Mouse (Mus musculus) hindbrain, embryonic 13.5 days (tissue): ENCODE data around the gene Ppp4r3b. TPM values are rescaled to one million over a fixed set of nuclear protein-coding genes. Genes with fewer than 3 reads are reported as not detected.

Experiments
- ATAC-seq: fragments of 200-750 bp; cut with Nextera tagmentation; 2 replicates; pipeline ENCODE4 v1.8.0; 2017; ENCODE audit warnings: moderate TSS enrichment; ENCODE audit not compliant: low FRiP score
- H3K27ac ChIP-seq: fragments of 300-500 bp; sonication (generic); 2 replicates; pipeline ENCODE4 v1.5.1; 2015; ENCODE audit warnings: inconsistent platforms, mild to moderate bottlenecking, moderate library complexity
- H3K27me3 ChIP-seq: fragments of 300-500 bp; sonication (generic); 2 replicates; pipeline ENCODE4 v1.6.1; 2015; ENCODE audit warnings: mild to moderate bottlenecking, inconsistent platforms
- H3K36me3 ChIP-seq: fragments of 300-500 bp; sonication (generic); 2 replicates; pipeline ENCODE4 v1.6.1; 2015; ENCODE audit warnings: mild to moderate bottlenecking, inconsistent platforms
- H3K4me1 ChIP-seq: fragments of 300-500 bp; sonication (generic); replicated peaks from 2 replicates; pipeline ENCODE4 v1.6.1; 2015; ENCODE audit warnings: inconsistent platforms
- H3K4me2 ChIP-seq: fragments of 300-500 bp; sonication (generic); 2 replicates; pipeline ENCODE4 v1.6.1; 2015; ENCODE audit warnings: inconsistent platforms, mild to moderate bottlenecking, moderate library complexity
- H3K4me3 ChIP-seq: fragments of 300-500 bp; sonication (generic); 2 replicates; pipeline ENCODE4 v1.5.1; 2015; ENCODE audit warnings: mild to moderate bottlenecking, inconsistent platforms
- H3K9ac ChIP-seq: fragments of 300-500 bp; sonication (generic); 2 replicates; pipeline ENCODE4 v1.6.1; 2015; ENCODE audit warnings: mild to moderate bottlenecking, inconsistent platforms
- H3K9me3 ChIP-seq: fragments of 300-500 bp; sonication (generic); 2 replicates; pipeline ENCODE4 v1.6.1; 2016; ENCODE audit warnings: inconsistent platforms
- WGBS: fragments of 180-500 bp; shearing (Covaris S2); methylation state at CpG from one replicate; pipeline ENCODE4 v1.1.7; 2015; 5-methylcytosine and 5-hydroxymethylcytosine counted together
- polyA plus RNA-seq: library from polyadenylated mRNA; unstranded; fragments of >200 nt; fragmentation: Nextera tagmentation; extraction: Ambion mirVana; gene quantifications from 2 replicates; pipeline ENCODE4 v1.2.1, GENCODE M21; 2015

Gene Ppp4r3b
- 85.8 and 93.9 TPM in 2 replicates for polyA plus RNA-seq

DNA sequence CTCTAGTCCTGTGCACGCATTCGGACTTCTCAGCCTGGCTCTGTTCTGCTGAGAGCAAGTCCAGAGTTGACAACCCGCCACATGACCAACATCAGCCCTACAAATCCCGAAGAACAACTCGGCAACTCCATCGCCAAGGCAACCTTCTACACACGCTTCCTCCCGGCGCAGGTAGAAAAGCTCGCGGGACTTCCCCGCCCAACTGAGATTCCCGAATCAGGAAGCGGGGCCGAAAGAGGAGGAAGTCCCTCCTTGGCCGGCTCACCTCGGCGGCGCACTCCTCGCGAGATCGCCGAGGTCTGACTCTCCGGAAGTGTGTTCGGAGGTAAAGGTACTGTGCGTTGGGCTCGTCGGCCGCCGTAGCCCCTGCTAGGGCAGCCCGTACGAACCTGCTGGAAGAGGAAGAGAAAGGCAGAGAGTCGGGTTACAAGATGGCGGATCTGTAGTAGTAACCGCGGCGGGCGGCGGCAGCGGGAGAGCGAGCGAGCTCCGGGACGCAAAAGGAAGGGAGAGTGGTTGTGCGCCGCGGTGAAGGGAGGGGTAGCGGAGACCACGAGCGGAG is at the start of gene Ppp4r3b:
Gene Ppp4r3b, plus strand, starts transcription at position 328 of the 562 bp plus-strand sequence.
- peak; percentile 99 for ATAC-seq
- Histone ChIP-seq H3K9me3 (no peaks in the 10 kb centered on the region), H3K27ac (peak within 1 kb of the TSS; percentile 98), H3K9ac (peak within 1 kb of the TSS; percentile 99), H3K36me3 (no peaks in the 10 kb centered on the region), H3K4me1 (peaks cover 21% of the 10 kb centered on the region), H3K27me3 (no peaks in the 10 kb centered on the region), H3K4me3 (peak within 1 kb of the TSS; percentile 95), H3K4me2 (peak within 1 kb of the TSS; percentile 85)
- WGBS: under 1% methylated on average over 50 of the region's 50 CpGs

DNA sequence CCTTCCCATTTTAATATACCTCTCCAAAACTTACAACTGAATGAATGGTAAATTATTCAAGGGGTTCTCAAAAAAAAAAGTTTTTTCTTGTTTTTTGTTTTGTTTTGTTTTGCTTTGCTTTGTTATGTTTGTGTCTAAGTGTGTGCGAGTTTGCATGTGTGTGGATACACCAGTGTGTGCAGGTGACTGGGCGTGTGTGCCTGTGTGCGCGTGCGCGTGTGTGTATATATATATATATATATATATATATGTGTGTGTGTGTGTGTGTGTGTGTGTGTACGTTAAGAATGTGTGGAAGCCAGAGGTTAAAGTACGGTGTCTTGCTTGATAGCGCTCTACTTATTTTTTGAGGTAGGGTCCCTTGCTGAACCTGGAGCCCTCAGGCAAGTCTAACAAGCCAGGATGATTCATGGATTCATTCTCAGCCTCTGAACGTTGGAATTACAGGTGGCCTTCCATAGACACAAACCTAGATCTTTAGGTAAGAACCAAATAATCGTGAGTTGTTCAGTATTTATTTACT is 42.8 kb upstream of the Ppp4r3b start:
- Histone ChIP-seq H3K27ac (no peak overlapping the region), H3K4me2 (peak overlapping the region; percentile 78), H3K9ac (peak overlapping the region; percentile 84), H3K9me3 (no peaks in the 10 kb centered on the region), H3K4me1 (peaks cover 8% of the 10 kb centered on the region), H3K27me3 (no peaks in the 10 kb centered on the region), H3K4me3 (peak overlapping the region; percentile 77), H3K36me3 (peaks cover 12% of the 10 kb centered on the region)
- WGBS: 62% methylated on average over 11 of the region's 11 CpGs
- peak; percentile 83 for ATAC-seq

DNA sequence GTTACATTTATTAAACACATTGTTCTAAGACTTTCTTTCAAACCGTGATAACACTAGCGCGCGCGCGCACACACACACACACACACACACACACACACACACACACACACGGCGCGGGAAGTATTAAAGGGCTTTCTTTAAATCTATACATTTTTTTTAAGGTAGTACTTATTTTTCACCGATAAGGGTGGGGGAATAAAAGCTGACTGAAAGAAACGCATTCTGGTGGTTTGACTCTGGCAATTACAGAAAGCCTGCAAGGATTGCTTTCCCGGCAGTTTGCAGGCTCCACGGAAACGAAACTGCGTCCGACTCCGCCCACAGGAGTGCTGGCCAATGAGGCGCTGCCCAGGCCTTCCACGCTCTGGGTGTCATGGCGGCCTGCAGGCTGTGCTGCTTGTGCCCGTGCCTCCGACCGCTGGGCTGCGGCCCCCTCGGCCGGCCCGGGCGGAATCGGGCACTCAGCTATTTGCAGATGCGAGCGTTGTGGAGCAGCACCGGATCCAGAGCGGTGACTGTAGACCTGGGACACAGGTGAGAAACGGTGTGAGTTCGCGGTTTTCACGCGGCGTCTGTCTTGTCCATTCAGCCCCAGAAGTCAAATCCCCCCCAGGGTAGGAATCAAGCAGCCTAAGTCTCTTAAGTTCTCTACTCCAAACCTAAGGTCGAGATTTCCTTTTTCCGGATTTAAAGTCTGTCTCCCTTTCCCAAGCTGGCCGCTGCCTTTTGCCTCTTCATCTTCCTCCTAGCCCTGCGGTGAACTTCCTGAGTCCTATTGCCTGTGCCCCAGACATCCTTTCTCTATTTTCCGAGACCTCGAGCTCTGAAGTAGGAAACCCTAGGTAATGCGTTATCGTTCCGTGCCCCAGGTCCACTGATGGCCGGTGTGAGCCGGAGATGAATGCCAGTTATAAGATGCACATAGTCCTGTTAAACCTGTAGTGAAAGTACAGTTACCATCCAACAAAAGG is 42.0 kb upstream of the Ppp4r3b start, which contains the start of gene Pnpt1:
Gene Pnpt1, plus strand, starts transcription at position 360 of the 971 bp plus-strand sequence.
- peak within 1 kb of the TSS; percentile 77 for H3K4me3 ChIP-seq
- peak within 1 kb of the TSS; percentile 78 for H3K4me2 ChIP-seq
- H3K27me3 ChIP-seq: no peaks in the 10 kb centered on the region
- H3K9me3 ChIP-seq: no peaks in the 10 kb centered on the region
- 8% methylated on average over 50 of the region's 50 CpGs for WGBS
- peak; percentile 100 for ATAC-seq
- peaks cover 8% of the 10 kb centered on the region for H3K4me1 ChIP-seq
- H3K36me3 ChIP-seq: peaks cover 13% of the 10 kb centered on the region
- peak within 1 kb of the TSS; percentile 84 for H3K9ac ChIP-seq
- H3K27ac ChIP-seq: peak within 1 kb of the TSS; percentile 76

DNA sequence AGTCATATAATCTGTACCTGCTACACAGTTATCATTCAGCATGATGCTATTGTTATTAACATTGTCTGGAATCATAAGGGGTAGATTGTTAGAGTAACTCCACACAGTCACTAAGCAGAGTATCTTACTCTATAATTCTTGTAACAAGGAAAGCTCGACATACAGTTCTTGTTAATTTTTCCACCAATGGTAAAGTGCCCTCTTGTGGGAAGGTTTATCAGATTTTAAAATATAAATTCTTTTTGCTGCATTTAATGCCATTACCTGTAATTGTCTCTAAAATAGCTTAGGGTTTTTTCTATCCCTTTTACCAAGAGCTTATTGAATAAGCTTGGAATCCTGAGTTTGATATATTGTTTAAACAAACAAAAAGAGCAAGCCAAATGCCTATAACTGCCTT is 32.0 kb upstream of the Ppp4r3b start:
- WGBS: 74% methylated on average over 1 of the region's 1 CpGs
- no peak for ATAC-seq
- H3K36me3 ChIP-seq: peaks cover 29% of the 10 kb centered on the region

DNA sequence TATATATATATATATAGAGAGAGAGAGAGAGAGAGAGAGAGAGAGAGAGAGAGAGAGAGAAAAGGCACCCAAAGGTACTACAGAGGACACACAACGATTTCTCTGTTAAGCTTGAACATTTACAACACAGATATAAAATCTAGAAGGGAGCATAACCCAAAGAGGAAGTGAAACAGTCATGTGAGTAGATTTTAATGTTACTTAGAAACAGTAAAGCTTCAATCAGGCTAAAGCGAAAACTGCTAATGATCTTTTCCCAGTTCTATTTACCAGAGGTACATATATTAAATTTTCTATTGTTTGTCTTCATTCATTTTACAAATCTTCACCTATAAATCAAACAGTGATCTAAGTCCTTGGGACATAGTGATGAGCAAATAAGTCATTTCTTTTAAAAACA is 23.8 kb upstream of the Ppp4r3b start:
- no peak for ATAC-seq
- Histone ChIP-seq H3K4me1 (no peaks in the 10 kb centered on the region), H3K4me3 (no peak overlapping the region), H3K27me3 (no peaks in the 10 kb centered on the region), H3K9me3 (no peaks in the 10 kb centered on the region), H3K9ac (no peak overlapping the region), H3K36me3 (peaks cover 43% of the 10 kb centered on the region), H3K27ac (no peak overlapping the region), H3K4me2 (no peak overlapping the region)
- WGBS: 95% methylated on average over 2 of the region's 2 CpGs

More for the DNA sequence above, 32.0 kb upstream of the Ppp4r3b start:
- H3K27me3 ChIP-seq: no peaks in the 10 kb centered on the region
- no peak overlapping the region for H3K4me3 ChIP-seq
- H3K4me1 ChIP-seq: no peaks in the 10 kb centered on the region
- no peak overlapping the region for H3K9ac ChIP-seq
- H3K4me2 ChIP-seq: no peak overlapping the region
- H3K9me3 ChIP-seq: no peaks in the 10 kb centered on the region
- no peak overlapping the region for H3K27ac ChIP-seq

DNA sequence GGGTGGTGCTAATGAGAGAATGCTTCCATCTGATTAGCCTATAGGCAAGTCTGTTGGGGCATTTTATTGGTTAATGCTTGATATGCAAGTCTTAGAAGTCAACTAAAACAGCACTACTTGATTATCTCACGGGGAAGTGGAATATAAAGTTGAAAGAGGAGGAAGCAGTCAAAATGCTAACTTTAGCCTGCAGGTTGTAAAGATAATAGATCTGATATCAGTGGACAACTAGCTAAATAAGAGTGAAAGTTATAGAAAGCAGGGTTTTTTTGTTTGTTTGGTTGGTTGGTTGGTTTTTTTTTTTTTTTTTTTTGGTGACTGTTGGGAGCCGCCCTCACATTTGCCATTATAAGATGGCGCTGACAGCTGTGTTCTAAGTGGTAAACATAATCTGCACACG is 9.1 kb upstream of the Ppp4r3b start:
- no peak for ATAC-seq
- Histone ChIP-seq H3K9ac (no peak overlapping the region), H3K27me3 (no peaks in the 10 kb centered on the region), H3K36me3 (peaks cover 25% of the 10 kb centered on the region), H3K27ac (no peak overlapping the region), H3K4me1 (no peaks in the 10 kb centered on the region), H3K4me3 (no peak overlapping the region), H3K4me2 (no peak overlapping the region), H3K9me3 (no peaks in the 10 kb centered on the region)
- 99% methylated on average over 4 of the region's 4 CpGs for WGBS

DNA sequence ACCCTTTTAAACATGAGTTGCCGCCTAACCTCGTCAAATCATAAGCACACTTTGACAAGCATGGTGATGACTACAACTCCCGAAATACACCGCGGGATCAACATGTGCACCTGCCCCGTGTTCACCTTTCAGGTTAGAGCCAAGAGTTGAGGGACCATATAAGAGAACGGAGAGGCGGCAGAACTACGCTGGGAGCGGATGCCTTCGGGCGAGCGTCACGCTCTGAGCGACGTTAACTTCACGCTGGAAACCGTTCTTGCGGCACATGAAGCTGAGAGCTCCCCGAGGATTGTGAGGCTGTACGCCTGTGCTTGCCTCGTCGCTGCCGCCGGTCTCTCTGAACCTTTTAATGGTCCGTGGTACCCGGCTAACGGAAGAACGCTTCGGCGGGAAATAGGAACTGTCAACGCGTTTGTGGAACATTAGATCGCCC is 715 bp upstream of the Ppp4r3b start:
- Histone ChIP-seq H3K27me3 (no peaks in the 10 kb centered on the region), H3K9me3 (no peaks in the 10 kb centered on the region), H3K4me1 (peaks cover 21% of the 10 kb centered on the region), H3K4me3 (peak overlapping the region; percentile 95), H3K36me3 (no peaks in the 10 kb centered on the region), H3K4me2 (peak overlapping the region; percentile 84), H3K27ac (peak overlapping the region; percentile 98), H3K9ac (peak overlapping the region; percentile 99)
- ATAC-seq: peak; percentile 33
- WGBS: under 1% methylated on average over 34 of the region's 34 CpGs

DNA sequence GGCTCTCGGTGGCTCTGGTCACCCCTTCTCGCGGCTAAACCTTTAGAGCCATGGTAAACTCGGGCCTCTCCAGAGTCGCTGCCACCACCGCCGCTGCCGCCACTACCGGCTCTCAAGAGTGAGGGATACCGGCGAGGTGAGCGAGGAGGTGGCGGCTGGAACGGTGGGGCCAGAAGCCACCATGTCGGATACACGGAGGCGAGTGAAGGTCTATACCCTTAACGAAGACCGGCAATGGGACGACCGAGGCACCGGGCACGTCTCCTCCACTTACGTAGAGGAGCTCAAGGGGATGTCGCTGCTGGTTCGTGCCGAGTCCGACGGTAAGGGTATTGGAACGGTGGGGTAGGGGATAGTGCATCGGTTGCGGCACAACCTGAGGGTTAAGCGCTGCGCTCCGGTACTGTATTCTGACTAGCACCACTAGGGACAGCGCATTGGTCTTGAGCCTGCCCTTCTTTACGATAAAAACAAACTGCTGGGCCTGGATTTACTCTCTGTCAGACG is 488 bp downstream of the Ppp4r3b start:
- H3K27me3 ChIP-seq: no peaks in the 10 kb centered on the region
- peak overlapping the region; percentile 85 for H3K4me2 ChIP-seq
- WGBS: under 1% methylated on average over 38 of the region's 38 CpGs
- no peaks in the 10 kb centered on the region for H3K36me3 ChIP-seq
- peak overlapping the region; percentile 95 for H3K4me3 ChIP-seq
- ATAC-seq: peak; percentile 70
- H3K4me1 ChIP-seq: peaks cover 21% of the 10 kb centered on the region
- H3K9me3 ChIP-seq: no peaks in the 10 kb centered on the region
- H3K27ac ChIP-seq: peak overlapping the region; percentile 98
- H3K9ac ChIP-seq: peak overlapping the region; percentile 99

DNA sequence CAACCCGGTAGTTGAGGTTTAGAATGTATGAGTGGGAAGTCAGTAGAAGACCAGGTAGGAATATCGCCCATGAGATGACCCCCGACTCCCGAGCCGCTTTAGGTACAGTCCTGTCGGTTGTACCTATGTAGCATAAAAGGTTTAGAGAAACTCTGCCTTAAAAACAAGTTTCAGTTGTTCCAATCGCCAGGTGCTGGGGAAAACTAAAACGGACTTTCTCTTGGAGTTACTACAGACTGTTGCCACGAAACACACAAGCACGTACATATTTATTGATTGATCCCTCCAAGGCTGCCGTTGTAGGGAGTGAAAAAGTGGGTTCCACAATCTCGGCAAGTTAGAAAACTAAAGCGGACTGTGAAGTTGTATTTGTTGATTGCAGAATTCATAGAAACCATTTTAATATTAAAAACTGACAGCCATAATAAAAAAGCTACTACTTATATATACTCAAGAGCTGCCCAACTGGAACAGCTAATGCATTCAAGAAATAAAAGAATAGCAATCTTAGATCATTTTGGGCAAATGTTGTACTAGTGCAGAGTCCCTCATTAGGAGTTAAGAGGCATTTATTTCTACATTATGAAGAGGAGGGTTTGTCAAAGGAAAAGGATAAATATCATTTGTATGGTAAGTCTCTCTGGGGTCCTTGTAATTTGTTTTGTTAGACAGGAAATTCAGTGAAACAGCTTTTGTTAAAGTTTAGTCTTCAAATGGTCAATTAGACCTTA is 1.2 kb downstream of the Ppp4r3b start:
- Histone ChIP-seq H3K27ac (peak overlapping the region; percentile 98), H3K27me3 (no peaks in the 10 kb centered on the region), H3K9me3 (no peaks in the 10 kb centered on the region), H3K4me1 (peaks cover 21% of the 10 kb centered on the region), H3K36me3 (no peaks in the 10 kb centered on the region), H3K4me3 (peak overlapping the region; percentile 95), H3K4me2 (peak overlapping the region; percentile 85), H3K9ac (peak overlapping the region; percentile 99)
- 5% methylated on average over 13 of the region's 13 CpGs for WGBS
- 0 out of 2 replicates have a peak, but pooled peaks have one; percentile 6 for ATAC-seq

DNA sequence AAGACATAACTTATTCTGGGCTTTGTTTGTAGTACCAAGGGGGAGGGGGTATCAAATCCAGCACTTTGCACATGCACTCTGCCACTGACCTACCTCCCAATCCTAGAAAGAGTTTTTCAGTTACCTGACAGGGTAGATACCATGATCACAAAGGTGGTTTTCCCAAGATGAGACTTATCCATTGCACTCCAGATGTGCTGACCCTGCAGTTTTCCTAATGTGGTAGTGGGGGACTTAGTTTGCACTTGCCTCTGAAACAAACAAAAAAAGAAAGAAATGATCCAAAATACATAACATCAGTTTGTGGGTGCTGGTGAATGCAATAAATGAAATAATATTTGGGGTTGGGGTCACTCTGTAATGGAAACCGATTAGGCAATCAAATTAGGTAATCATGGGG is 6.6 kb downstream of the Ppp4r3b start:
- no peak overlapping the region for H3K9ac ChIP-seq
- H3K36me3 ChIP-seq: peaks cover 14% of the 10 kb centered on the region
- 100% methylated on average over 1 of the region's 1 CpGs for WGBS
- no peaks in the 10 kb centered on the region for H3K4me1 ChIP-seq
- ATAC-seq: no peak
- H3K9me3 ChIP-seq: no peaks in the 10 kb centered on the region
- no peaks in the 10 kb centered on the region for H3K27me3 ChIP-seq
- no peak overlapping the region for H3K4me3 ChIP-seq
- H3K27ac ChIP-seq: no peak overlapping the region
- no peak overlapping the region for H3K4me2 ChIP-seq

DNA sequence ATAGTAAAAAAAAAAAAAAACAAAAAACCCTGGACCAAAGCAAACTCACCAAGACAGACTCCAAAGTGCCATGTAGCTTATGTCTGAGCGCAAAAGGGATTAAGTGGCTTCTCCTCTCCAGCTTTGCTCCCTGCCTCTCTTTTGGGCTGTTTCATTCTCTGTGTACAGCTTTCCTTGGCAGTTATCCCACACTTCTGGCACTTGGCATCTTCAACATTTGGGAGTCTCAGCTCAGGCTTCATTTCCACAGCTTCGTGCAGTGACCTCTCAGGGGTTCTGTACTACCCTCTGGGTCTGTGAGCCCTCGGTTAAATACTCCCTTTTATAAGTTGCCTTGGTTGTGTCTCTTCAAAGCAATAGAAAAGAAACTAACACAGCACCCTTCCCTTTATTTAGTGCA is 8.0 kb downstream of the Ppp4r3b start:
- WGBS: 79% methylated on average over 3 of the region's 3 CpGs
- Histone ChIP-seq H3K4me1 (no peaks in the 10 kb centered on the region), H3K36me3 (peaks cover 26% of the 10 kb centered on the region), H3K27ac (no peak overlapping the region), H3K9me3 (no peaks in the 10 kb centered on the region), H3K27me3 (no peaks in the 10 kb centered on the region), H3K4me3 (no peak overlapping the region), H3K9ac (no peak overlapping the region), H3K4me2 (no peak overlapping the region)
- ATAC-seq: no peak
